Mouse (Mus musculus) adipocyte (in vitro differentiated cells): ENCODE measurements at regions not wholly inside any gene's neighbourhood (a gene's known extent, or its start where the extent isn't known, plus 50 kb on each side); places are given as distances from the start of the nearest gene placed in this dataset.
"Not testable (repeated sequence)": the region's sequence is repeated elsewhere in the genome, so short reads cannot be mapped to it uniquely, and the experiment has no call there.

Experiments used
- DNase-seq: peaks from one replicate; pipeline ENCODE4 v3.0.0-alpha.2; 2016; ENCODE audit warnings: low spot score

DNA sequence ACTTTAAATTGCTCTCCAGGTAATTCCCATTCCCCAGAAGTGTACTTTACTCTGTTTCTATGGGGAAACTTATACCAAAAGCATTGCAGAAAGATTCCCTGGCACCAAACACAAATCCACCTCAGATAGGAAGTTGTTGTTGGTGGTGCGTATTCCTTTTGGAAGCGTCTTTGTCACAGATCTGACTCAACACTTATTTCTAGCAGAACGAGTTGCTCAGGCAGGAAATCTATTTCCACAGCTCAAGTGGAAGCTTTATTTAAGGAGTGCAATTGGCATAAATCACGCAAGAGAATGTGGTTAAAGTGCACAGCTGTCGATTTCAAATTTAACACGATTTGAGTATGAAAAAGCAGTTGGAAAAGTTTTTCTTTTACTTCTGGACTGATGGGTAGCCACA lies 436.9 kb upstream of the Ghitm start:
- no peak for DNase-seq

DNA sequence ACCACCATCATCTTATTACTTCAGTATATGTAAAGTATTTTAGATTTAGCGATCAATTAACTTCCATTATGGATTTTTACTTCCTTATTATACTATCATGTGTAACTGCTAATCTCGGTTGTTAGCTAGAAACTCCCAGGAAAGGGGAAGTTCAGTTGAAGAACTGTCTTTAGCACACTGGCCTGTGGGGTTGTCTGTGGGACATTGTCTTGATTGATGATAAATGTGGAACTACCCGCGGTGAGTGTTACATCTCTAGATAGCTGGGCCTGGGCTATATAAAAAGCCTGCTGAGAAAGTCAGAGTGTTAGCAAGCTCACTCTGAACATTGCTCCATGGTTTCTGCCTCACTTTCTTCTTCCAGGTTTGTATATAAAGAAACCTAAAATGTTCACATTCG lies 423.2 kb upstream of the Ghitm start:
- no peak for DNase-seq

DNA sequence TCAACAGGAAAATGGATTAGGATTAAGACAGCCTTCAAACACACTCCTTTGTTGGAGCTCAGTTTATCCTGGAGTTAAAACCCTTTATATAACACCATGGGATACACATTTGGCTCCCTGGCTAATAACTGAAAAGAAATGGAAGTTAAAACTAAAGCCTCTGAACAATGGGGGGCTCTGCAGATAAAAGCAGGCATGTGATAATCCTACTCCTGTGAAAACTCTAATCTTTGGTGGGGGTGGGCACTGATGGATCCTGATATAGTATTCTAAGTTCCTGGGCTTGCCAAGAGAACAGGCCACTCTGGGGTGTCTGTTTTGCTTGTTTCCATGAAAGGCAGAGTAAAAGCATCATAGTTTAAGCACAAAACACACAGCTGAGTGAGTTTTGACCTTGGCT lies 388.5 kb upstream of the Ghitm start:
- DNase-seq = no peak

DNA sequence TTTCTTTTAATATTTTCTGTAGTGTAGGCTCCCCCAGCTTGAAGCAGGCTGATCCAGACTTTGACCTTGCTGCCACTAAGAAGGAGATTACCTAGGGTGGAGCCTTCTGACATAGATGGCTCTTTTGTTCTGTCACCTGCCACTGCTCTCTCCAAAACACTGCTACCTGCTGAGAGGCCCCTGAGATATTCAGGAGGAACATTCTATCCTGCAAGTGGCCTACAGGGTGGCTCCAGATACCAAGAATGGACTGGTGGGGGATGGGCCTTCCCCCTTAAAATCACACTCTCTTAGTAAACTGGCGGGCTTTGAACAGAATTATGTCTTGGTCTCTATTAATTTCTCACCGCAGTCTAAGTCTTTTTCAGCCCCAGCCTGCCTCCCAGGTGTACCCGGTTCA lies 385.6 kb upstream of the Ghitm start:
- DNase-seq = not testable (repeated sequence)

DNA sequence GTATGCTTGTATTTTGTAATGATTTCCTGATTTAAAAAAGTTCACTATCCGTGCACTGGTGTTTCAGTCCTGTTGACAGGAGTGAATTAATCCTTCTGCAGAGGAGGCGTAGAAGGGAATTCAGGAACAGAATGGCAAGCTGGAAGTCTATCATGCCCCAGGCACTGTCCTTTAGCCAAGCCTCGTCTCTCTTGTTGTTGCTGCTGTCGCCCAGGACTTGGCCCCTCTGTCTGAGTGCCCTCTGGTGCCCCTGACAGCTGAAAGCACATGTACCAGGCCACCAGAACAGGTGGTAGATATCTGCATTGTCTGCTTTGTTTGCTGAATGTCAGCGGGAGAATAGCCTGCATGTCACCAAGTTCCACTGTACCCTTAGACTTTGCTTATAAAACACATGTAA lies 370.2 kb upstream of the Ghitm start:
- no peak for DNase-seq

DNA sequence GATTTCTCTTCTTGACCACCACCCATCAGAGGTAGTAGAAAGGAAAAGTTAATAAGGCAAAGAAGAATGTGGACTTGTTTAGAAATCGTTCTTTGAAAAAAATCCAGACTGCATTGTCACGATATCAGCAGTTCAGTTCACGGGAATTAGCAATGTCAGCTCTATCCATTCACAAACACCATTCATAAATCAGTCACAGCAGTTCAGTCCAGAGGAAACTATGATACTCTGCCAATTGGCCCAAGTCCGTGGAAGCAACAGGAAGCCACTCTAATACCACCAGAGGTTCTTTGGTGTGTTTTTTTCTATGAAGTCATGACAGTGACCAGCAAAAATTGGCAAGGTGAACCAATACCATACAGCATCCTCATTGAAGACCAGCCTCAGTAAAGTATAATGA lies 355.6 kb upstream of the Ghitm start:
- no peak for DNase-seq

DNA sequence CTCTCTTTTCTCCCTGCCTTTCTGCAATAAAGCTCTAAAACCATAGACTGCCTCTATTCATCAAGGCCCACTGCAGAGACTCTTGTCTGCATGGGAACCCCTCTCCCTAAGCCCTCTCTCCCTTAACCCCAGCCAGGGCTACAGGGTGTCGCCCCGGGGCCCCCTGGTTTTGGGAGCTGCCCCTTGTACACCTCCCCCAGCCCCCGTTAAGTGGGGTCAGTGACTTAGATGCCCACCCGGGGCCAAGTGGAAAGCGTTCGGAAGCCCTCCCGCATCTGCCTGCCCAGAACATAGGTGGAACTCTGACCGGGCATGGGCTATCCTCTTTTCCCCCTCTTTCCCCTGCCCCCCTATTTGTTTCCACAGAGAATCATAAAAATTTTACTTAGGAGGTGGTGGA lies 350.2 kb upstream of the Ghitm start:
- DNase-seq = no peak

DNA sequence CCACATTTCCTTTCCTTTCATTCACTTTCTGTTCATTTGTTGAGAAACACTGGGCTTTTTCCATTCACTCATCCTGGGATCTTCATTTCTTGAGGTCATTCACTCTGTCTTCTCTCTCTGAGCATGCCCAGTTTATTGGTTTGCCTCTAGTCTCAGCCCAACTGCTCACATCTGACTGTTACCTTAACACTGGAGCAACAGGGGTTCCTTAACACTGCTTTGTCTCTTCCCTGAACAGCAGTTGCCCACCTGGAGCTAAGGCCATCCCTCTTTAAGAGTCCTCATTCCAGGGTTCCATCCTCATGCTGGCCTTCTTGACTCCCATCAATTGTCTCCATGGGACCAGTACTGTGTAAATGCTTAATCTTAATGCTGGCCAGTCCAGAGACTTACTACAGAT lies 342.5 kb upstream of the Ghitm start:
- no peak for DNase-seq

DNA sequence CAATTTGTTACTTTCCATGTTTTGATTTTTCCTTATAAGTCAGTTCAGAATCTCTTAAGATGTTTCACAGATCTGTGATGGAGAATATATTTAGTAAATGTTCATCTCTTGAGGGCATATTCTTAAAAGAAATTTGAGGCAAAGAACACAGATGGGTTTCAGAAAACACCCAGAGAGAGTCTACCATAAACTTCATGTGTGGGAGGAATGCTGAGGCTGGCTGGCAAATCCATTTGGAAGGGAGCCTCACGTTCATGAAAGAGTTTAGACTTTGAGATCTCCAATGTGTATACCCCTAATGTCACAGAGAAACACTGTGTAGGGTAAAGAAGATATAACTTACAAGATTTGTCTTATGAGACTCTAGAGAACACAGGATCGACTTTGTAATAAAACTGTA lies 333.6 kb upstream of the Ghitm start:
- DNase-seq = no peak

DNA sequence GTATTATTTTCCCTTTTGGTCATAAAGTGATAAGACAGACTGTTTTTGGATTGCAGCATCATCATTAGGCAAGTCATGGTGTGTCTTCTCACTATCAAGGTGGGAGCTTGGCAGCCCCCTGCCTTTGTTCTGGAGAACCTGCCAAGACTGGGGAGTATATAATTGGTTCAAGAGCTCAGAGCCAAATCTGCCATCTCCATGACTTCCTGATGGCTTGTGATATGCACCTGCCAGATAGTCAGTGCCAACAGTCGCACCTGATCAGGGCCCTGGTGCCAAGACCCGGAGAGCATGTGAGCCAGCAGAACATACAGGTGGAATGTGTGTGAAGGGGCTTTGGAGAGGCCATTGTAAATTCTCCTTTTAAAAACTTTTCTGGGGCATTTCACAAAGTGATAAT lies 305.8 kb upstream of the Ghitm start:
- no peak for DNase-seq

DNA sequence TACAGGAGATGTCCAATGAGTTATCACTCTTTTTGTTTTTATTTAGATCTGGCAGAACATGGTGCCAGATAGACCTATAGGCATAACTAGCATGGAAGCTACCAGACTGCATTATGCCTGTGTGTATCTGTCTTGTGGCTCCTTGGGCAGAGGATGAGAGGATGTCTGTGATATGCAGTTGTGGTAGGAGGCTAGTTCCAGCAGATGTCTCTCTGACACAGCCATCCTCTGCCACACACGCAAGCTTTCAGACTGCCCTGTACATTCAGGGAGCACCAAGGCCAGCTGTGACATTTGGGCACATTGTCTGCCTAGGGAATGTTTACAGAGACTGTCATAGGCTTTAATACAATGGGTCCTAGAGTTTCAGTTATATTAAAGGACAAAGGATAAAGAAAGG lies 295.6 kb upstream of the Ghitm start:
- DNase-seq = no peak

DNA sequence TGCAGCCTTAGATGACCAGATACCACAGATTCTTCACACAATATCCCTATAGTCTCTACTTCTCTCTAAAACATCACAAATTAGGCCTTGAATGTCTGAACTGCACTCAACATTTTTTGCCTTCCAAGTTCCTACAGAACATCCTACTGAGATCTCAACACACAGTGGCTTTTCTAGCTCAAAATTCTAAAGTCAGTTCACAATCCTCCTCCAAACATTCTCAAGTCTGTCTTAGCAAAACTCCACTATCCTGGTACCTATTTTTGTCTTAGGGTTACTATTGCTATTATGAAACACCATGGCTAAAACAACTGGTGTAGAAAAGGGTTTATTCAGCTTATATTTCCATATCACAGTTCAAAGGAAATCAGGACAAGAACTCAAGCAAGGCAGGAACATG lies 290.4 kb upstream of the Ghitm start:
- no peak for DNase-seq

DNA sequence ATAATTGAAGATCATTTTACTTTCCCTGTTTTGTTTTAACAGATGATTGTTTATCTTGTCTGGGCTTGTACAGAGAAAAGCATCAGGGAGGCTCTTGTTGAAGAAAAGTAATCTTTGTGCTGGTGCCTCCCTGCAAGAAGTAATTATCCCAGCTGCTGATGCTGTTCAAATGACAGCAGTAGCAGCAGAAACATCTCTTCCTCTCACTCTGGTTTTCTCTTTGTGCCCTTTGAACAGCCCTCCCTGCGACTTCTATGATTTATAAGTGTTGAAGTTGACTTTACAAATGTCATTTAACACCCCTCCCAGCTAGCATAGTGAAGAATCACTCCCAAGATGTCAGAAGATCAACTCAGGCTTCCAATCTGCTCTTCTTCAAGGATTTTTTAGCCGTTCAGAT lies 286.5 kb upstream of the Ghitm start:
- no peak for DNase-seq

DNA sequence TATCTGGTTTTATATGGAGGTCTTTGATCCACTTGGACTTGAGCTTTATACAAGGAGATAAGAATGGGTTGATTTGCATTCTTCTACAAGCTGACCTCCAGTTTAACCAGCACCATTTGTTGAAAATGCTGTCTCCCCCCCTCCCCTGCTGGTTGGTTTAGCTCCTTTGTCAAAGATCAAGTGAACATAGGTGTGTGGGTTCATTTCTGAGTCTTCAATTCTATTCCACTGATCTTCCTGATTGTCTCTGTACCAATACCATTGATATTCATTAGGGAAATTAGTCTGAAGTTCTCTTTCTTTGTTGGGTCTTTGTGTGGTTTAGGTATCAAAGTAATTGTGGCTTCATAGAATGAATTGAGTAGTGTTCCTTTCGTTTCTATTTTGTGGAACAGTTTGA lies 277.5 kb upstream of the Ghitm start:
- DNase-seq = not testable (repeated sequence)

DNA sequence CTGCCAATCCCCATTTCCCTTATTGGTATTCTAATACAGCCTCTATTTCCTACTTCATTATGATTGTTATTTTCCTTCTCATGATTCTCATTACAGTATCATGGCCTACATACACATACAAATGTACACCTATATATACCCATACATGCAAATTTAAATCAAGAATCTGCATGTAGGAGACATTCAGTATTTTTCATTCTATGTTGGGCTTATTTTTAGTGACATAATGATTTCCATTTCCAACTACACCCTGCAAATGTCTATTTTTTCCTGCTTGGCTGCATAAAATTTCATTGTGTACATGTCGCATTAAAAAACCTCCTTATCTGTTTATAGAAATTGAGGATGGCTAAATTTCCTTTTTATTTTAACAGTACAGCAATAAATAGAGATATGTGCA lies 236.9 kb upstream of the Ghitm start:
- no peak for DNase-seq

DNA sequence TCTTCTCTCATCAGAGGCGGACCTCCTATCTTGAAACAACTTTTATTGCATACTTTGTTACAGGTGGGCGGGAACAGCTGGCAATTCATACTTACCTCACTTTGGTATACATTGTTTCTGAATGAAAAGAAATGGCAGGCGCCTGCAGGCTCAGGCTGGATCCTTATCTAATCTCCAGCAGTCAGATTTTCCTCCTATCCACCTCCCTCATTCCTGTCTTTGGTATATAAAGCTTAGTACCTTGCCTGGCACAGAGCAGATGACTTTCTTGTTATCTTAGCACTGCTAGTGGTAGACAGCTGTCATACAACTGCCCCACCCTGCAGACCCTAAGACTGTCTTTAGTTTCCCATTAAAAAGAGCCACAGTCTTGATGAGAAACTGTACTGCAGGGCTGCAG lies 226.8 kb upstream of the Ghitm start:
- DNase-seq = no peak

DNA sequence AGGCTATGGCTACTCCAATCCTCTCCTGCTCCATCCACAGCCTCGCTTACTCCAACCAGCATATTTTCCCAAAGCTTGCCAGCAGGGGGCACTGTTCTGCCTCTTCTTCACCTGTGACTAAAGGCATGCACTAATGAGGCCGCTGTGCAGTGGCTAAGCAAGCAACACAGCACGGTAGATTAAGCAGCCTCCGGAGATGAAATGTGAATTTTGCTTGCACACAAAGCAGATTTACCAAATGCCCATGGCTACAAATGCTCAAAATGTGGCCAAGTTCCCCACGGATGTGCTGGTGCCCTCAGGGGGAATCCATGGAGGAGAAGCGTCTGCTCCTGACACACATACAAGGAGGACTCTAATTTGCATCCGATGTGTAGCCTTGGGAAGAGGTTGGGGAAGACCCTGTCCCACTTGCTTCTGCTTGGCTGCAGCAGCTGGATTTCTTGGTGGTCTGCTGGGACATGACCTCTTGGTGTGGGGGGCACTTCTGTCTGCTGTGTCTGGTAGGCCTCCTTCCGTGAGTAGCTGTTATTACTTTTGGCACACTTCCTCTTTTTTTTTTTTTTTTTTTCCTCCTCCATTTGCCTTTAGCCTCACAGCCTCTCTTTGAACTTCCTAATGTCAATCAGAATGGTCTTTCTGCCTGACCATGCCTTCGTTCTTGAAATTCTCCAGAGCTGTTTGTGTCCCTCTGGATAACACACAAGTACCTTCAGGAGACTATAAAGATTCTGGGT lies 221.1 kb upstream of the Ghitm start:
- DNase-seq = no peak

DNA sequence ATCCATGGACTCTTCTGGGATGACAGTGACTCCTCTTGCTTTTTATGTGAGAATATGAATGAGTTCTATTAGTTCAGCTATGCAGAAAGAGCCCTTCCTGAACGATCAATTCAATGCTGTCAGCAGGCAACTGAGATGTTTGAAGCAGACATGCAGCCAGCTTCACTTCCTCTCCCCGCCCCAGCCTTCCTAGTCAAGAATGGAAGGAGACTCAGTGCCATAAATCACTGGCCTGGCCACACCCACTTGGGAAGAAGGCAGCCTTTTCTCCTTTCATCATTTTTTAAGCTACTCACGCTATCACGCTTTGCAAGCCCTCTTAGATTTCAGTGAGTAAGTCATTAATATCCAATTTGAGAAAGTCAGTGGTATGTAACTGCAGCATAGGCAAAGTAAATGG lies 188.3 kb upstream of the Ghitm start:
- no peak for DNase-seq

DNA sequence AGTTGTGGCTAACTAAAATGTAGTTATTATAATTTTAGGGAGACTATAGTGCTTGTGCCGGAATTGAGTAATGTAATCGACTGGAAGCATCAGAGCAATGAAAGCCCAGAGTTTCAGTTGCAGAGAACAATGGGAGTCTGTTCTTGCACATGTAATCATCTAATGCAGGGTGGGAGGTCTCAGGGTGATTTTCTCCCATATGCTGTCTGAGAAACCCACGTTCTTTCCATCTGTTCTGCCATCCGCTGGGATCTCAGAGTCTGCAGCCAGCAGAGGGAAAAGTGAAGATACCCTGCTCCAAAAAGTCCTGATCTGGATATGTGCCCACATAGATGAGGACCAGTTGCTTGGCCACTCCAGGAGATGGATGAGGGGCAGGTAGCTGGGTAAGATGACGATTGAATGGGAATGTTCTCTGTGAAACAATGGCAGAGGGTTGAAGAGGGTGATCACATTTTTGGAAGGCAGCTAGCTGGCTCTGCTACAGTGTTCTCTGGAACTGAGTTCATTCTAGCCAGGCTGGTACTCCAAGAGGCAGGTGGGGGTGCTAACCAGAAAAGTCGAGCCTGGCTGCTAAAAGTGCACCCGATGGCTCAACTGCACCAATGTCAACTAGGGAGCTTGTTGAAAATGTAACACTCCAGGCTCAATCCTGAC lies 180.3 kb upstream of the Ghitm start:
- no peak for DNase-seq

DNA sequence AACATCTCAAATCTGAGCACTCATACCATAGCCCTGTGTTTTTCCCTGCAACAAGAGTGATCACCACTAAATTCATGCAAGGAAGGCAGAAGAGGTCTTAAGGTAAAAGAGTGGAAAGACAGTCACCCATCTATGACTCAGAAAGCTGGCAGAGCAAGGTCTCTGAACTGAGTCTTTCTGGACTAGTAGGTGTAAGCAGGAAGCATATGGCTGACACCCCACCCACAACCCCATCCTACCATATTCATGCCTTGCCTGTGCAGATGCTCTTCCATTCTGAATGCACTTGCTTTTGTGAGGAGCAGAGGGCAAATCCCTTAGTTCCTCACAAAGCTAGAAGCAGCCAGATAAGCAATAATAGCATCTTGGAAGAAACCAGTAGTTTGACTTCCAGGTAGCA lies 178.8 kb upstream of the Ghitm start:
- no peak for DNase-seq

DNA sequence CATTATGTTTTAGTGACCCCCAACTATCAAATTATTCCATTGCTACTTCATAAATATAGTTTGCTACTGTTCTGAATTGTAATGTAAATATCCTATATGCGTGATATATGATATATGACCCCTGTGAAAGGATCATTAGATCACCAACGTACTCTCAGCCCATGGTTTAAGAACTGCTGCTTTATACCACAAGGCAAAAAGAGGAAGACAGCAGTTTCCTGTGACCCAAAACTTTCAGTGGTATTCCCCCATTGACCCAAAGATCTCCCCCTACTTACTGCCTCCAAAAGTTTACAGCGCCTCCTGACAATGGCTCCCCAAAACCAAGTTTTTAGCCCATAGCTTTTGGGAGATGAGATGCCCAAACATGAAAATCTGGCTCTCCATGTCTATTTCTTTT lies 177.8 kb upstream of the Ghitm start:
- DNase-seq = no peak

DNA sequence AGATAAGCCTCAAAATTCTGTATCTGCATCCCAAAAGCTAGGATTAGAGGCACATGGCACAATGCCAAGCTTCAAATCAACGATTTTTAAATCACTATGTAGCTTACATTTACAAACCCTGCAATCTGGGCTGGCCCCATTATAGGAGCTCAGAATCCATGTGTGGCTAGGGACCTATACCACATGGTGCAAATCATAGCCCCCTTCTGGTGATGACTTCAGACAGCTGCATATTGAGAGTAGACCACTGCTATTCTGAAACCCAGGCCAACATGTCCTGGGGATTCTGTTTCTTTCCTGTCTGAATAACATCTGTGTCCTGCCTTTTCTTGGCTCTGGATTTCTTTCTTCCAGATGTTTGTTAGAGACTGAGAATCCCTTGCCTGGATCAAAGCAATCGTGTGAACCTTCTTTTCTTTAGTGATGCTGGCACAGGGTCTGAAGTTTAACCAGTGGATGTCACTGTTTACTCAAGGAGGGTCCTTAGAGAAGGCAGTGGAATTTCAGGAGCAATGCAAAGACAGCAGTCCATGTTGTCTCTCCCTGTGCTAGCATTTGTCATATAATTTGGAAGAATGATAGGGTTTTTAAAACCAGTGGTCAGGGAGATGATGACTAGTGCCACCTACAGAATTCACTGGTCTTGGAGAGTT lies 171.7 kb upstream of the Ghitm start:
- DNase-seq = no peak

DNA sequence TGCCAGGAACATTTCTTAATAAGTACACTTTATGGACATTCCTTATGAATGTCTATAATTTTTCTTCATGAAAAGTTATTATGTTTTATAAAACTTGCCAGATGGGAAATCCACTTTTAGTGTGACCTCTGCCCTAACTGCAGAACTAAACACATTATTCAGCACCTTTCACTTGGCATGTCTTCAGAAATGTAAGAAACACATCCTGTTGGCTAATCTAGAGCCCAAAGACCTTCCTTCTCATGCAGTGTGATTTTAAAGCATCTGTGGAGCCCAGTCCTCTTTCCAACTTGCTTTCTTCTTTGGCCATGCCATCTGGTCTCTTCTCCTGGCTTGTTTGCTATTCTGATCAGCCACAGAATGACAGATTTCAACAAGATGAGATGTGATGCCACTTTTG lies 163.6 kb upstream of the Ghitm start:
- DNase-seq = no peak

DNA sequence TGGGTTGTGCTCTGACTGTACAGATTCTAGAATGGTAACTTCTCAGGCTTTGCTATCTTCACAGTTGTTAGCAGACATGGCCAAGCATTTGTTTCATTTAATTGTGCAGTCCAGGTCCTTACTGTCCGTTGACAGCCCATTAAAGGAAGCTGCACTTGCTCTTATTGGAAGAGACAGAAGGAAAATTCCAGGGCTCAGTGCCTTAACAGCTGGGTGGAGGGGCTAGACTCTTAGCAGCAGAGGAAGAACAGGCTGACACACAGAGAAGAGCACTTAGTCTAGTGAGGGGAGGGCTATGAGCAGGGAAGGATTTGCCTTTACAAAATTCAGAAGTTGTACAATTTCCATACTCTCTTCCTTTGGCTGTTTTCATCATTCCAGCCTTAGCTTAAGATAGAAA lies 161.5 kb upstream of the Ghitm start:
- DNase-seq = no peak
